Mouse (Mus musculus) urinary bladder, postnatal 25 days (tissue): ENCODE results near the gene Sprr1a.
"Not testable (repeated sequence)": the region's sequence is repeated elsewhere in the genome, so short reads cannot be mapped to it uniquely, and the experiment has no call there.

Experiments
- DNase-seq: peaks from one replicate; pipeline ENCODE4 v3.0.0; 2022; ENCODE audit warnings: low spot score

Sprr1a gene

DNA sequence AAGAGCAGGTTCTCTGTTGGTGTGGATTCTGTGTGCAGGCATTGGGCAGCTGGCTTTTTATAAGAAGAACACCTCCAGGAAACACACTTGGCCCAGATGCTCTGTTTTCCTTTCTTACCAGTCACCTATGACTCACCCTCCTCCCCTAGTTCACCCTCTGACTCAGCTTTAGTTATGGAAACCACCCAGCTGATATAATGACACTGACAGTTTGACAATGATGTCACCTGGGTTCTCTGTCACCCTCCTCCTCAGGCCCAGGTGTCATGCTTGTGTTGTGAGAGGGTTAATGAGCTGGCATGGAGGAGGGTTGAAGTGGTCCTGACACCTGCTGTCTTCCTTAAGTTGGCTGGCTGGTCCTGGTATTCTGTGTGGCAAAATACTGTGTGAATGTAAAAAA, at the start of gene Sprr1a:
Gene Sprr1a, minus strand, starts transcription at position 33 of the 400 bp plus-strand sequence.
- no peak for DNase-seq

DNA sequence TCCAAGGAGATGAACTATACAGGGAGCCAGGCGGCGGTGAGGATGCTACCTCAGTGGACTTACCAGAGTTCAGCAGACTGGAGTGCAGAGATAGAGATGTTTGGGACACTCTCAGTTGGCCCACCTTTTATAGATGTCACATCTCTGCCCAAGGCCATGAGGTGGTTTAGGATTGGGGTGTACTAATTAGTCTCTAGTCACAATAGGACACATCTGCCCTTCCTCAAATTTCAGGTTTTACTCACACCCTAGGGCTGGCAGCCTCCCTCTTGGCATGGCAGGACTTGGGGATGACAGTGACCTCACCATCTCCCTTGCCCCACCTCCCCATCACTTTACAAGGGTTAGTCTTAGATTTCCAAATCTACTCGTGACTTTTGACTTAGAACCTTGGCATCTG, 48.7 kb upstream of the Sprr1a start, which contains the start of gene 2310046K23Rik:
Gene 2310046K23Rik, minus strand, starts transcription at position 101 of the 400 bp plus-strand sequence.
- DNase-seq, result no peak

DNA sequence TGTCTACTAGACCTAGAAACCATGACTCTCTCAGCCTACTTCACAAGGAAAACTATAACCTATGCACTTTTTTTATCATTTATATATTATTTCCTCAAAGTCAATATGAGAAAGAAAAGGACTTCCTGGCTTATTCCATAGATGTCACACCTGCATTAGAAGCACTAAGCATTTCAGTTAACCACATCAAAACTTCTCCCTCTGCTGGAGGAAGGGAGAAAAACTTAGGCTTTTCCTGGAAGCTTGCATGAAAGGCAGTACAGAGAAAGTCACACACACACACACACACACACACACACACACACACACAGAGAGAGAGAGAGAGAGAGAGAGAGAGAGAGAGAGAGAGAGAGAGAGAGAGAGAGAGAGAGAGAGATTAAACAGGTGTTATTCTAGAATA, 26.6 kb upstream of the Sprr1a start:
- DNase-seq, result no peak

DNA sequence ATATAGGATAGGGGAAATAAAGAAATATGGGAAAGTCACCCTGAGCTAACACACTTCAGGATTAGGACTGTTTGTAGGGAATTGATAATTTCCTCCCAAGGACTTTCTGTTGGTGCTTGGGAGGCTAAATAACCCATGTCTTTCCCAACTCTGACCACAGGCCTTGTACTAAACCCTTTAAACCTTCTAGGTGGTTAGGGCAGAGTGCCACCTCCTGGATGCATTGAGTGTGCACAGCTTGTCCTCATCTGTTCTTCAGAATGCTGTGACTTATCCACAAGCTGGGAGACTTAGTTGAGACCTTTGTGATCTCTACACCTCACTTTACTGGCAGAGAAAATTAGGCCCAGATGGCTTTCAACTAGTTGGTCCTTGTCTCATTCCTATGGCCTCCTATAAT, 25.1 kb upstream of the Sprr1a start:
- no peak for DNase-seq

DNA sequence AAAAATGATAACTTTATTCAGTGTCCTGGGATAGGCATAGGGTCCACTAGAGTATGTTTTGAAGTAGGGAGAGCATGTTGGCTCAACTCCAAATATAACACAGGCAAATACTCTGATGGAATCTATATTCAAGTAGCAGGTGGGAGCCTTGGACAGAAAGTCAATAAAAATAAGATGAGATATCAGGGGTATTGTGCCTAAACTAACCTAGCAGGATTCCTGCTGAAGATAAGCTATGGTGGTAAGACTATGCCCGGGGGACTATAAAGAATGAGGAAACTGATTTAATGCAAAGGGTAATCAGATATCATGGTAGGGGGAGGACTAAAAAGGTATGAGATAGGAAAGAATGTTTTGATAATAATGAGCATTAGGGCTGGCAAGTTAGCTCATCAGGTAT, 22.5 kb upstream of the Sprr1a start:
- no peak for DNase-seq

DNA sequence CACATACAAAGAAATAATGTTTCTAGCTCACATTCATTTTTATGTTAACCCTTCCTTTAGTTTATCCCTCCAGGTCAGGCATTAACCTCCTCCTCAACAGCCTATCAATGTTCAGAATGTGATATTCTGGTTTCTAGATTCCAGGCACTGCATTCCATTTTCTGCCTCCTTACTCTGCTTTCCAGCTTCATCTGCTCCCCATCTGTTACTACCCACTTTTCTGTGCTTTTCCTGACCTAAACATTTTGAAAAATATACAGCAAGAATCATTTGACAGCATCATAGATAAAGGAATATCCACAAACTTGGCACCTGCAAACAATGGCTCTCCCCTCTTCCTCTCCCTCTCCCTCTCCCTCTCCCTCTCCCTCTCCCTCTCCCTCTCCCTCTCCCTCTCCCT, 17.8 kb upstream of the Sprr1a start:
- DNase-seq, result no peak

DNA sequence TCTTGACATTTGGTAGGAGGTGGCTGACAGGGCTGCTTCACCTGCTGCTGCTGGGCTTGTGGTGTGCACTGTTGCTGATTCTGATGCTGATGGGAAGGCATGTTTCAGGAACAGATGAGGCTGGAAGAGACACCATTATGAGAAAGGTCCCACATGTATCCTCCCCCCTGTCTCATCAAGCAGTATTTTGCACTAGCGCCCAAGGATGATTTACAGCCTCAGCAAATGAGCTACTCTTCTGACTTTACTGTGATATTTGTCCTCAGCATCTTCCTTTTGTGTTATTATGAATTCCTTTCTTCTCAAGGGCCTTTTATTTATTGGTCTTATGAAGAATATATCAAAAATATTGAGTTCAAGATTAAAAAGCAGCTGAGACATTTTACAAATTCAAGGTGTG, 14.7 kb upstream of the Sprr1a start, which contains the start of gene Sprr4:
Gene Sprr4, minus strand, starts transcription at position 101 of the 400 bp plus-strand sequence.
- DNase-seq, result no peak

DNA sequence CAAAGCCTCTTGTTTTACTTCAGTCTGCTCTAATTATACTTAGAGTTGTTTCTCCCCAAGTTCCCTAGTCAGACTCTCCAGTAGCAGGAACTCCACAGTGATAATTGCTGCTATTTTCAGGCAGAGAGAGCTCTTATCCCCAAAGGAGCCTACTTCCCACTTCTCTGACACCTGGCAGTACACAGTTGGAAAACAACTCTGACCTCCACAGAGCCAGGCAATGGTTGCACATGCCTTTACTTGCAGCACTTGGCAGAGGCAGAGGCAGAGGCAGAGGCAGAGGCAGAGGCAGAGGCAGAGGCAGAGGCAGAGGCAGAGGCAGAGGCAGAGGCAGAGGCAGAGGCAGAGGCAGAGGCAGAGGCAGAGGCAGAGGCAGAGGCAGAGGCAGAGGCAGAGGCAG, 4.6 kb upstream of the Sprr1a start:
- DNase-seq, result not testable (repeated sequence)

DNA sequence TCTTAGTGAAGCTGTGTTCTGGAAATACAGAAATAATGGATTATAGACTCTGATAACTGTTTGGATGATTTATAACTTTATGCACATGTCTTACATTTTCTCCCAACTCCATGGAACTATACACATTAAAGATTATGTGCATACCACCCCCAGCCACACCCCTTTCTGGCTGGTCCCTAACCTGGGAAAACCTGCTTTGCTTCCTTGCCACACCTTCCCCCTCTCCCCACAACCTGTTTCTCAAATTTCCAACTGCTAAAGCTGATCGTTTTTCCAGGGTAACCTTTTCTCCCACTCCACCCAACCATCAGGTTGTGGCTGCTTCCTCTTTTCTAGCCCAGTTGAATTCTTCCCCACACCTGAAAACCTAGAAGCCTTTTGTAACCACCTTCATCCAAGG, 612 bp upstream of the Sprr1a start:
- no peak for DNase-seq

DNA sequence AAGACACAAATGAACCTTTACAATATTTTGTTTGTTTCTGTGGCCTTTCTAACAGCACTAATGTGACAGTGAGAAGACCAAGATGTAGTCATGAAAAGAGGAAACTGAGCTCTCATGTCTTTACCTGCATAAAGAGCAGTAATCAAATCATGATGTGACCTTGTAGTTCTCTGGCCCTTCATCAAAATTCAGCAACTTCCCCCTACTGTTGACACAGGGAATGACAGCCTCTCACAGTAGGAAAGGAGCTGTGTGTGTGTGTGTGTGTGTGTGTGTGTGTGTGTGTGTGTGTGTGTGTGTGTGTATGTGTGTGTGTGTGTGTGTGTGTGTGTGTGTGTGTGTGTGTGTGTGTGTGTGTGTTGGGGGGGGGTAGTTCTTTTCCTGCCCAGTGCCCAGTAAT, 4.4 kb downstream of the Sprr1a start:
- DNase-seq, result not testable (repeated sequence)

DNA sequence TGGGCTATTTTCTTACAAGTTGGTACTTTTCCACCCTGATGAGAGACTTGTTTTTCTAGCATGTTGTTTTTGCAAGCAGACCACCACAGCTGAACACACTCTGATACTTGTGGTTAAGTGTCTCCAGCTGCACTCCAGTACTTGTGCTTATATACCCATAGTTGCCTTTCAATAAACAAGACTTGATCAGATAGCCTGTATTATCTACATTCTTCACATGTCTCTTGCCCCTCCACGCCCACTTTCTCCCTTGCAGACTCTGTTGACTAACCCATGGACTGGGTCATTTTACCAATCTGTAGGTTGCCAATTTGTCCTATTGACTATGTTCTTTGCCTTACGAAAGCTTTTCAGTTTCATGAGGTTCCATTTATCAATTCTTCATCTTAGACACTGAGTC, 15.6 kb downstream of the Sprr1a start:
- DNase-seq, result no peak

DNA sequence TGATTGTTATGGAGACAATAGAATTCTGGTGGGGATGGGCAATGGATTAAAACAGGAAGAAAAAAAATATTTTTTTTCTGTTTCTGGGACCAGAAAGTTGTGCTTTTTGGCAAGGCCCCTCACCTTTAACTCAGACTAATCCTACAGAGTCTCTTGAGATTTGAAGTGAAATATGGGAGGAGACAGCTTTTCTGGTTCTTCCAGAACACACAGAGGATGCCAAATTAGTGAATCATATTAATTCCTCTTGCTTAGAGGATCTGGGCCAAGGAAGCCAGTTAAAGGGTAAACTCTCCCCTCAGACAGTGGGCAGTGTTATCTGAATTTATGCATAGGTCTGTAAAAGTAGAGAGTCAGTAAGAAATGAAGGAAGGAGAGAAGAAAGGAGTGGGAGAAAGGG, 18.3 kb downstream of the Sprr1a start:
- no peak for DNase-seq

DNA sequence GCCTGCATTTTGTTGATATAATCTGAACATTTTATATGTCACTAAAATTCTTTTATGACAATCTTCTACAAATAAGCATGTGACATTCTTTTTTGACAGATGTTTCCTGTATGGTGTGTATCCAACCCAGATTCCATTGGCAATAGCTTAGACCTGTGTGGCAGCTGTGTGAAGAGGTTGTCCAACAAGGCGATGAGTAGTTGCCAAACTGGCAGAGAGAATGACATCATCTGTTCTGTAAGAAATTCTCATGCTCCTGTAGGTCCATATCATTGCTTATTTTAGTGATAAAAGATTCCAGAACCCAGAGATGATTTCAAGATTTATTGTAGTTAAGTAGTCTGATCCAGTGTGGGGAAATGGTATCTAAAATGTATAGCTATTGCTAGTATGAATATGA, 19.1 kb downstream of the Sprr1a start:
- no peak for DNase-seq

DNA sequence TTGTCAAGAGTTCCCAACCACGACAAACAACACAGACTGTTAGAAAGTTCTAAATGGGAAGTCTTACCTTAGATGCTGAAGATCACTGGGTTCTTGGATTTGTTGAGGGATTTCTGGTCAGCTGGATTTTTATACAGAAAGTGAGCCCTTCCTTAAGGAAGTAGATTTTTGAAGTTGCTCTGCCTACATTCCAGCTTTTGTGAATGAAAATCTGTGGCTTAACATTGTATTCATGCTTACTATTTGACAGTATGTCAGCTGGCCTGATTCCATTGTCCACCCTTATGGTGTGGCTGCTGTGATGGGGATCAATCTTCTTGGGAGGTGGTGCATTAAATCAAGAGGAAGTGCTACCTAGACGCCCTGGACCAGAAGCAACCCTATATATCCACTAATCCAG, 27.1 kb downstream of the Sprr1a start, which contains the start of gene Sprr3:
Gene Sprr3, minus strand, starts transcription at position 101 of the 400 bp plus-strand sequence.
- no peak for DNase-seq

DNA sequence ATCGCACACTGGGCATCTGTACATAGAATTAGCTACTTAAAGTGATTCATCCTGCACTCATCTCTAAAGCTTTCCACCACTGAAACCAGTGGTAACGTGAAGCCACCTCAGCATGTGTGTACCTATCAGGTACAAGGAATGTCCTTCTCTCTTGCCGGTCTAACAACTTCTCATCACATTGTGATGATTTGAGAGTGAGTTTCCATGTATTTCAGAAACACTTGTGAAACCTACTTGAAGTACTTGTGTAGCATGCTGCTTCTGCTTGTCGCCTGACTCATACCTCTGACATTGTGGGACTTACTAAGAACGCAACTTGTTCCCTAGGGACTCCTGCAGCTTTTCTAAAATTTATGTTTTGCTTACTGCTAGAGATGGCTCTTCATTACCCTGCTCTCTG, 30.5 kb downstream of the Sprr1a start:
- no peak for DNase-seq

DNA sequence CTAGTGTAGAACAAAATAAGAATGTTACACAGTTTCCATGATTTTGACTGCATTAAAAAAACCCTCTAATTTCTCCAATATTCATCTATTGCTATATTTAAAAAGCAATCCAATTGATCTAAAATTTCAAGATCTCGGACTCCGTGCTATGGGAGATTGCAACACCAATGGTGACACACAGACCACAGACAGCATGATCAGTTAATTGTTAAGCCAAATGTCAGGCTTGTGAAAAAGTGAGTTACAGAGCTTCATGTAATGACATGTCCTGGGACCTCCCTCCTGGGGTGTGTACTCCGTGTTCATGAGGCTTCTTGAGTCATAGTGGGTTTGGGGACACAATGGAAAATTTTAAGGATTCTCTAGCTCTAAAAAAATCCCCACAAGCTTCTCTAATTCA, 45.5 kb downstream of the Sprr1a start:
- no peak for DNase-seq

DNA sequence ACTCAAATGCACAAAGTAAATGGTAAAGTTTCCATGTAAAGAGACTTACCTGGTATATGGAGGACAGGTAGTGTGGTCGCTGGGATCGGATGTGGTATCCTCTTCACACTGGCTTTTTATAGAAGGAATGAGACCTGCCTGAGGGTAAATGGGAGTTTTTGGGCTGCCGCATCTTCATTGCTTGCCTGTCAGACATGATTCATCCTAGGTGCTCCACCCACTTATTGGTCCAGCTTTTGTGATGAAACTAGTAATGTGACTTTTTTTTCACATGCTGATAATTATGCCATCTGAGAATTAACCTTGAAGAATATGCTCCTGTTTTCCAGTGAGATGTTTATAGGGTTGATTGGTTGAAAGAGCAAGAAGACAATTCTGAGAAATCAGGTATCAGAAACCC, 47.0 kb downstream of the Sprr1a start, which contains the start of gene Sprr1b:
Gene Sprr1b, minus strand, starts transcription at position 101 of the 400 bp plus-strand sequence.
- no peak for DNase-seq
